Mouse (Mus musculus) layer of hippocampus, adult 8-10 months (tissue): ENCODE results near the gene Slc3a2. TPM values are rescaled to one million over a fixed set of nuclear protein-coding genes. Genes with fewer than 3 reads are reported as not detected.
"Not testable (repeated sequence)": the region's sequence is repeated elsewhere in the genome, so short reads cannot be mapped to it uniquely, and the experiment has no call there.

Experiments used
- DNase-seq, 2 experiments: peaks; one replicate each; pipeline ENCODE4 v3.0.0; 2022; ENCODE audit warnings: low spot score in 2 of 2
- total RNA-seq, 4 experiments: library from RNA; stranded (reverse); gene quantifications; 2 replicates each; pipeline ENCODE4 v1.2.4; 2022

Slc3a2 gene
- total RNA-seq, 4 experiments from 2014 or later, result 157 to 169 (median 162) TPM

DNA sequence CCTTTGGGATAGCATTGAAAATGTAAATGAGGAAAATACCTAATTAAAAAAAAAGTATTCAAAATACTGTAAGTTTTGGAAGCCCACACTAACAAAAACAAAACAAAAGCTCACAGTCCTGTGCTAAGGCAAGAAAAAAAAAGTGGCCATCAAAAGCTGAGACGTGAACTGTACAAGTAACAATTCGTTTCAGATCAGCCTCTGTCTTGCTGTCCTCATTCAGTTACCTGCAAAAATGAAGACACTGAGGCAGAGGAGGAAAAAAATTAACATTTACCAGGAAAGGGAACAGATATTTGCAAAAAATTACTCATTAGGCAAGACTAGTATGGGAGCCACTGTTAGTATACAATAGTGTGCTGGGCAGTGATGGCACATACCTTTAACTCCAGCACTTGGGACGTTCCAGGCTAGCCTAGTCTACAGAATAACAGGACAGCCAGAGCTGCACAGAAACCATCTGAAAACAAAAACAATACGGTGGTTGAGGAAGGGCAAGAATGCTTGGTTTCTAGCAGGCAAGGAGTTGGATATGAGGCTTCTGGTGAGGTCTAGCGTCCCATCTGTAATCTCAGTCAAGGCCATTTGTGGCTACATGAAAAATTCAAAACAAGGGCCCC, 4.4 kb upstream of the Slc3a2 start:
- no peak for DNase-seq

DNA sequence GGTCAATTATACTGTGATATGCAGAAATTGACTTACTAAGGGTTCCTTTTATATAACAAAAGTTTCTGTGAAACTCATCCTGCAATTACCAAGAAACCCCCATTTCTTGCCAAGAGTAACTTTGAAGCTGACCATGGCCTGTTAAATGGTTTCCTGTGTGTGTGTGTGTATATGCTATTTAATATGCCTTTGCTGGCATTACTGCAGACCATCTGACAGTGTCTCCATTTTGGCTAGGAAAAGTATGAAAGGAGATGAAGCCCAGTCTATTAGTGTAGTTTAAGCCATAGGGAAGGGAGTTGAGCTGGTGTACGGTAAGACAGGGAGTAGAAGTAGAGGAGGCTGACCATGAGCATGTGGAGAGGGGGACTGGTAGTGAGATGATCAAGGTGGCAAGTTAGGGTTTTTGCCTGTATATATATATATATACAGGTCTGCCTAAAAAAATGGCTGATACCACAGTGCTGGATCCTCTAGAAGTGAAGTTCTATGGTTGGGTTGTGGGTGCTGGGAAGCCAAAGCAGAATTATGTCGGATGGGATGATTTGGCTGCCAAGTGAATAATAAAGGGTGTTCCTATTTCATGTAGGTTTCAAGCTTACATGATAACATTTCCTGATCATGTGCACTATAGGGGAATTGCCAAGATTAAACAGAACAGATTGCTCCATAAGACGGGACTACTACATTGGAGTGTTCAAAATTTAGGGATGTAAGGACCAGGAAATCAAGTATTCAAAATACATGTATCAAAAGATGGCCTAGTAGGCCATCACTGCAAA, 3.6 kb upstream of the Slc3a2 start:
- DNase-seq, result no peak

GRCm38 (mm10) chr19:8725081-8725613, 2.0 kb upstream of the Slc3a2 start:
- DNase-seq, result no peak

DNA sequence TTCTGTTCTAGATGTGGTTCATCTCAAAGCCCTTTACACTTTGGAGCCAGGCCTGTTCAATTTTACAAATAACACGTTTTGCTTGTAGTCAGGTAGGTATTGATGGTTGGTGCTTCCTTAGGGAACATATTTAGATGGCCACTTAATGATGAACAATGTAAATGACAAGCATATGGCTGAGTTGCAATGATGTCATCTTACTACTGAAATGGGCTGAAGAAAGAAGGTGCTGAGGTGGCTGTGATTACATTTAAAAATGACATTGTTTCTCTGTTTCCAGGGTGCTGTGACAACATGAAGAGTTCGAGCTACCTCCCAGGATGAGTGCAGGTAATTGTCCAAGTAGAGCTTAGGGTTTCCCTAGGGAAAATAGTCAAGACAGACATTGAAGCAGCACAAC, 1.2 kb upstream of the Slc3a2 start:
- DNase-seq, result no peak

- DNase-seq, result no peak
These were observed 591 bp upstream of the Slc3a2 start for GRCm38 (mm10) chr19:8723574-8724346.

- DNase-seq, result no peak
These were observed 636 bp downstream of the Slc3a2 start for GRCm38 (mm10) chr19:8722559-8722906.

DNA sequence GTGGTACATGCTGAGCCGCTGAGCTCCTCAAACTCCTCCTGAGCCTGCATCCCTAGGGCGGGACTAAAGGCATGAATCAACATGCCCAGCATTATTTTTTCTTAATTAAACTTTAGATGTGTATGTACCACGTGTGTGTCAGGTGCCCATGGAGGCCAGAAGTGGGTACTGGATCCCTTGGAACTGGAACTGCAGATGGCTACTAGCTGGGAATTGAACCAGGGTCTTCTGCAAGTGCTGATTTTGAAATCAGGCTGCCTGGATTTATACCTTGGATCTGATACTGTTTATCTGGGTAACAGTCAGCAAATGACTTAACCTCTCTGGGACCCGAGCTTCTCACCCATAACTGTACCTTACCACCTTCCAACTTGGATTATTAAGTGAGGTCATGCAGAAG, 1.1 kb downstream of the Slc3a2 start:
- no peak for DNase-seq

GRCm38 (mm10) chr19:8721378-8721777, 1.8 kb downstream of the Slc3a2 start:
- DNase-seq, result no peak

DNA sequence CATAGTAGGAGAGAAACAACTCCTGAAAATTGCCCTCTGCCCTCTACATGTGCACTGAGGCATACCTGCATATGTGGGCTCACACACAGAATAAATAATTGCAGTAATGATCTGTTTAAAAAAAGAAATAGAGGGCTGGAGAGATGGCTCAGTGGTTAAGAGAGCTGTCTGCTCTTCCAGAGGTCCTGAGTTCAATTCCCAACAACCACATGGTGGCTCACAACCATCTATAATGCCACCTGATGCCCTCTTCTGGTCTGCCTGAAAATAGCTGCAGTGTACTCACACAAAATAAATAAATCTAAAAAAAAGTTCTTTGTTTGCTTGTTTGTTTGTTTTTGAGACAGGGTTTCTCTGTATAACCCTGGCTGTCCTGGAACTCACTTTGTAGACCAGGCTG, 4.1 kb downstream of the Slc3a2 start:
- DNase-seq, result not testable (repeated sequence)

DNA sequence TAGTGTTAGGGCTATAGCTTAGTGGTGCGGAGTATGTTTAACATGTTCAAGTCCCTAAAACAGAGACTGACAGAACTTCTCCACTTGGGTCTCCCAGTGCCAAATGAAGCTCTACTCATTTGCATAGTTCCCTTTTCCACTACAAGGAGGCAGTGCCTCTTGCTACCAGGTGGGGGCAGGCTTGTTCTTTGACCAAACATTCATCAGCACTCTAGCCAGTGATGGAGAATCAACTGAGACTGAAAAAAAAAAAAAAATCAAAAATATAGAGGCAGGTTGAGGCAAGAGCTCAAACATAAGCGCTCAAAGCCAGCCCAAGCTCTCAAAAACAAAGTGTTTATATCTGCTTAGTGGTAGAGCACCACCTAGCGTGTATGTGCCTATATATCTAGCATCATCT, 4.8 kb downstream of the Slc3a2 start:
- DNase-seq, result no peak

GRCm38 (mm10) chr19:8716767-8717475, 6.2 kb downstream of the Slc3a2 start:
- no peak for DNase-seq

DNA sequence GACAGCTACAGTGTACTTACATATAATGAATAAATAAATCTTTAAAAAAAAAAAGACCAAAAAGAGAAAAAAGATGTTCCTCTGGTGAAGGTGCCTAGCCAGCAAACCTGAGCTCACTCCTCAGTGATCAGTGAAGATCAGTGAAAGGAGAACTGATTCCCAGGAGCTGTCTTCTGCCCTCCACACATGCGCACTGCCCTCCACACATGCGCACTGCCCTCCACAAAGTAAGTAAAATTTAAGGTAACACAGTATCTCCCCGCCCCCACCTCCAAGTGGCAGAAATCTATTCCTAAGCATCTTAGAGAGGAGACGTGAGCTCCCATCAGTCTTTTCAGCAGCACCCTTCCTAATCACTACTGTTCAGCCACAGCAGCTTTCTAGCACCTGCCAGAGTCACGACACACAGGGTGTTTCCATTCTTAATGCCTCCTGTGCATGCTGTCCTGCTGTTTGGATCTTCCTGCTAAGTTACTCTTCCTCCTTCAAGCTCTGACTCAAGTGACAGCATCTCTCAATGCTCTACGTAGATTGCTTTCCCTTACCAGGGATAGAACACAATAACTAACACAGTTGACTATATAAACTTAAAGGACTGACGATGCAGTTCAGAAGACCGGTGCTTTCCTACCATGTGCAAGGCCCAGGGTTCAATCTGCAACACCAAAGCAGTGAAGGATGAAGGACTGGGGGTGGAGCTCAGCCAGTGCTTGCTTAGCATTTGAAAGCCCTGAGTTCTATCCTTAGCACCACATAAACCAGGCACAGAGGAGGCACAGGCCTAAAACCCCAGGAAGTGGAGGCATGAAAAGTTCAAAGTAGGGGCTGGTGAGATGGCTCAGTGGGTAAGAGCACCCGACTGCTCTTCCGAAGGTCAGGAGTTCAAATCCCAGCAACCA, 7.1 kb downstream of the Slc3a2 start:
- DNase-seq, result no peak

DNA sequence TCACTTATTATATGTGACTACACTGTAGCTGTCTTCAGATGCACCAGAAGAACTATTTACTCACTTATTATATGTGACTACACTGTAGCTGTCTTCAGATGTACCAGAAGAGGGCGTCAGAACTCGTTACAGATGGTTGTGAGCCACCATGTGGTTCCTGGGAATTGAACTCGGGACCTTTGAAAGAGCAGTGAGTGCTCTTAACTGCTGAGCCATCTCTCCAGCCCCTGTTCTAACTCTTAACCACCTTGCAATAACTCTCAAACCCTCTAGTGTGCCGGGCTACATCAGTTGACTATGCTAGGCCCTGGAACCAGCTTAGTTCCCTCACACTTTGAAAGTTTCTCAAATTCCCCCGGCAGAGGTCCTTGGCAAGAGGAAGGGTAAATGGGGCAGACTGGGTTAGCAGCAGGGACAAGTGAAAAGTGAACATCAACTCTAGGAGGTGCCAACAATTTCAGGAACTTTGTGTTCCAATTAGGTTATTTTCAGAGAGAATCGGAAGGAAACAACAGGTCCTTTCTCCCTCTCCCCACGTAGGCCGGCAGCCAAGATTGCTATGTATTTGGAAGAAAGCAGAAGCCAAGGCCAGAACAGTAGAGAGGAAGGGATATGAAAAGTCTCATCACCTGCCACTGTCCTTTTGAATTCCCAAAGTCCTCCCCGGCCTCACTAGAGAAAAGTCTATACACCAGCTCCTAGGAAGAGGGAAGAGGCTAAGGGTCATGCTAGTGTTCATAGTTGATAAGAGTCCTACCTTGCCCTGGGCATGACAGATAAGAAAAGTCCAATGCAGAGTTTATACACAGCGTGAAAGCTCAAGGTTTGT, 8.3 kb downstream of the Slc3a2 start:
- DNase-seq, result no peak

- DNase-seq, result no peak
These were observed 9.0 kb downstream of the Slc3a2 start for GRCm38 (mm10) chr19:8713997-8714652.

DNA sequence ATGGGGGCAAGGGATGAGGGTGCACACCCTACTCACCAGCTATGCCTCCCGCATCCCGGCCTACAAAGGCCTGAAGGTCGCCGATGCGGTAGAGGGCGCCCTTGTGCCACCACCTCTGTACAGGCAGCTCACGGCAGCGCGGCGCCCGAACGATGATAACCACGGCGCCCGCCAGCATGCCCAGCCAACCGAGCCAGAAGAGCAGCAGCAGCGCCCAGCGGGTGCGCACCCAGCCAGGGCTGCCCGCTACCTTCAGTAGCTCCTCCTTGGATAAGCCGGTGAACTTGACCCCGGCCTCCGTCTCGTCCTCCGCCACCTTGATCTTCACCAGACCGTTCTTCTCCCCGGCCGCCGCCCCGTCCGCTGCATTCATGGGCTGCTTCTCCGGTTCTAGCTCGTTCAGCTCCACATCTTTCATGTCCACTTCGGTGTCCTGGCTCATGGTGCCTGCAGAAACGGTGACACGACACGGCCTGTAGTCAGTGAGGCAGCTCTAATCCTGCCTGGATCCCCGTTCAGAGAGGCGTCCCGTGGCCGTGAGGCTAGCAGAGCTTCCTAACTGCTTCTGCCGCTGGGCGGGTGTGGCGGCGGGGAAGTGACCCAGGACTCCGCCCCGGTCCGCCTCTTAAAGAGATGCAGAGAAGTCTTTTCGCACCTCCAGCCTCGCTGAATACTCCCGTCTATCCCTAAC, 9.7 kb downstream of the Slc3a2 start:
- DNase-seq, result peak; percentile 87 to 94

- DNase-seq, result peak; percentile 51 to 64
These were observed 10.3 kb downstream of the Slc3a2 start for GRCm38 (mm10) chr19:8712870-8713305.

DNA sequence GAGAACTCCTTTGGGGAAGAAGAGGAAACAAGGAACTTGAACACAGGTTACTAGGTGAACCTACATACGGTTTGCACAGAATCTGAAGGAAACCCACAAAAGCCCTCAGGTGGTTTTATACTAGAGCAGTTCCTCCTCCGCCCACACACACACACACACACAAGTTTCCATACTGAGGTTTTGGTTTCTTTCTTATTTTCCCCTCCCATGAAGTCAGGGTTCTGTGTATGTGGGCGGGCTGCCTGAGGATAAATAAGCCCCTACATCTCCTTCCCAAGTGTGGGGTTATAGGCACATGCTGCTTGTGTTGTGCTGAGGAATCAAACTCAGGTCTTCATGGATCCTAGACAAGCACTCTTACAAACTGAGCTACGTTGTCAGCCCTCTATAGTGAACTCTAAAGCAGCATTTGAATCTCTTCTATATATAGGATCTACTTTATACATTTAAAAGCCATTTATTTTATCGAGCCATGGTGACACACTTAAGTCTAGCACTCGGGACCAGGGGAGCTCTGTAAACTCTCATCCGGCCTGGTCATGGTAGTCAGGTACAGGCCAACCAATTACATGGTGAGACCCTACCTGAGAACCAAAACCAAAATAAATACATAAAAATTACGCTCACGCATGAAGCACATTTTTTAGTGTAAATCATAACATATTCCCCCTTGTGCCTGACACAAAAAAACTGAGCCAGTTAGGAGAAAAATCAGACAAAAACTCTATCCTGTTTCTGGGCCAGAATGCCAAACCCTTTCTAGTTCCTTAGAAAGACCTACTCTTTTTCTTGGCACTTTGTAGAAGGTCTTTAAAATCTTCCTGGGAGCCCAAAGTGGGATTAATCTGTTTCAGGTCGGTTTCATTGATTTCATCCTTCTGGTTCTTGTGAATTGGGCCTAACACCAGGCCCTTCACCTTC, 11.0 kb downstream of the Slc3a2 start:
- no peak for DNase-seq
